Mouse (Mus musculus): ENCODE results near the gene Srd5a2.
"Not testable (repeated sequence)": the region's sequence is repeated elsewhere in the genome, so short reads cannot be mapped to it uniquely, and the experiment has no call there.

The Srd5a2 gene

DNA sequence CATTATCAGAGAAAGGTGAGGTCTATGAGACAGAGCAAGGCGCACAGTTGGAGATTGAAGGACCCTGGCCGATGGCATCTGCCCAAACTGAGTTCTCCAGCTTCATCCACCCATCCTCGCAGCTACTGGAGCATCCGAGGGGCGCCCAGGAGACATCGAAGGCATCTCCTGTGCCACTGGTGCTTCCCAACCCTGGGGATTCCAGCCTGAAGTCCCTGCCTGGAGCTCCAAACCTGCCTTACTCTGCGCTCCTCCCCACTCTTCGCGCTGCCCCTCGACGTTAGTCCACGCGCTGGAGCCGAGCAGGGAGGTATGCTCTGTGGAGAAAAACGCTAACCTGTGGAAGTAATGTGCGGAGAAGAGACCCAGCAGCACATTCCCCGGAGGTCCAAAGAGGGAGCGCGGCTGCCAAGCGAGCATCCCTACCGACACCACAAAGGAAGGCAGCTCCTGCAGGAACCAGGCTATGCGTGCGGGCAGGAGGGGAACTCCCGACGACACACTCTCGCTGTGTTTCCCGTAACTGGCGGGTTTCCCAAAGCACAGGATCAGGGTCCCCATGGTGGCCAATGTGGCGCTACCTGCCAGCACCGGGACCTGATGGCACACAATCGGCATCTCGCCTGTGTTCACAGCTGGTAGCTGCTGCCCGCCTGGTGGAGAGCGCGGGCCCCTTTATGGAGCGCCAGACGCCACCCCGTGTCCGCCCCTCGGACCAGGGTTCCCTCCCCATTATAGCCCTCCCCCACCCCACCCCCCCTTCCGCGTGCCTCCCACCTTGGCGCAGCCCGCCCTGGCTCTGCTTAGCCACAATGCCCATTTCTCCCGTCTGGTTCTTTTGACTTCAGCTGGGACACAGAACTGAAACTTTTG lies at the start of gene Srd5a2:
Gene Srd5a2, minus strand, starts transcription at position 707 of the 873 bp plus-strand sequence.
- DNase-seq (ENCODE audit: low read depth, low spot score): no peak

DNA sequence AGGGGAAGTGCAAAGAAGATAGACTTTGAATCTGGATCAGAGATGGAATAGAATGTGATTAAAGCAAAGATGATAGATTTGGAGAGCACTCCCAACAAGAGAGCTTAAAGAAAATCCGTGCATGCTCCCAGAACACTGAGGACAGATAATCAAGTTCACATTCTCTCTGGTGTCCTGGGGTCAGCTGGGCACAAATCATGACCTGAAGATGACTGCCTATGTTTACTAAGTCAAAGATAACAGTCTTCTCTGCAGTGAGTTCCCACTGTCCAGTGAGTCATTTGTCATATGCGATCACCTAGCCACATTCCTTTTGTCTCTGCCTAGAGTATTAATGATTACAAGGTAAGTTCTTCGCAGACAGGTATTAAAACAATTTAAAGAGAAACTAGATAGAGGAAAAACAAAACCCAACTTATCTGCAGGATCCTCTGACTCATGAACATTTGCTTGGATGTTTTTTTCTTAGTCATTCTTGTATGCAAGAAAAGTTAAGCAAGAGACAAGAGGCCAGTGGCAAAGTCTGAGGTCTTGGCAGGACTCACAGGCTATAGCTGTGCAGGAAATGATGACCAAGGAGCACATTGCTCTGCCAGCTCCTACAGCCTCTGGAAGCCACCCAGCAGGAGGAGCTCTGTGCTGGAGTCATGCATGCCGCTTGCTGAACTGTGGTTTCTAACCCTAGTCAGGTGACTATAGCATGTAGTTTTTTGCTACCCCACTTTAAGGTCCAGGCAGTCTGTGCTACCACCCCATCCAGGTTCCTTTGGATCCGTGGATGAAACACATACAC lies 41.4 kb upstream of the Srd5a2 start:
- DNase-seq (ENCODE audit: low read depth, low spot score): peak; percentile 1

DNA sequence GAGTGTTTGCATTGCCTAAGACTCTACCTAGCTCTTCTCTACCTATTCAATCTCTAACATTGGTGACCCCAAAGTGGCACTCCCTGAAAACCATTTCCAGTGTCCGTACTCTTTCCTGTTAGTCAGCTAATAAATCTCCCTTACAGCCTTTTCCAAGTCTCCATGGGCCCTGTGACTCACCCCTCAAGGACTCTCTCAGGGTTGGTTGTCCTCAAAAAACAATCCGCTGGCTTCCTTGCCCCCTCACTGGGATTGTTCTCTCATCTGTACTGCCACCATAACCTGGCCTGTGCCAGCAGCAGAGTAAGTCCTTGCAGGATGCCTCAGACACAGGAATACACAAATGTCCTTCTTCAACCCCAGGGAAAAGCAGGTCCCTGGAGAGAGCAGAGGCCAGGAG lies 40.3 kb upstream of the Srd5a2 start:
- DNase-seq (ENCODE audit: low read depth, low spot score): no peak

DNA sequence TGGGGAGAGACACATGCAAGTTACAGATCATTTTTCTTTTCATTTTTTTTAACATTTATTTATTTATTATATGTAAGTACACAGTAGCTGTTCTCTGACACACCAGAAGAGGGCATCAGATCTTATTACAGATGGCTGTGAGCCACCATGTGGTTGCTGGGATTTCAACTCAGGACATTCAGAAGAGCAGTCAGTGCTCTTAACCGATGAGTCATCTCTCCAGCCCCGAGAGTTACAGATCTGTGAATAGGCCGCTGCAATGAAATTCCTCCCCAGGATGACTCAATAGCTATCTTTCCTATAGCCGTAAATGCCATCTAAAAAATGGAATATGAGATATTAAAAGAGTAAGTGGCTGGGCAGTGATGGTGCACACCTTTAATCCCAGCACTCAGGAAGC lies 35.7 kb upstream of the Srd5a2 start:
- peak; percentile 61 for DNase-seq (ENCODE audit: low read depth, low spot score)

DNA sequence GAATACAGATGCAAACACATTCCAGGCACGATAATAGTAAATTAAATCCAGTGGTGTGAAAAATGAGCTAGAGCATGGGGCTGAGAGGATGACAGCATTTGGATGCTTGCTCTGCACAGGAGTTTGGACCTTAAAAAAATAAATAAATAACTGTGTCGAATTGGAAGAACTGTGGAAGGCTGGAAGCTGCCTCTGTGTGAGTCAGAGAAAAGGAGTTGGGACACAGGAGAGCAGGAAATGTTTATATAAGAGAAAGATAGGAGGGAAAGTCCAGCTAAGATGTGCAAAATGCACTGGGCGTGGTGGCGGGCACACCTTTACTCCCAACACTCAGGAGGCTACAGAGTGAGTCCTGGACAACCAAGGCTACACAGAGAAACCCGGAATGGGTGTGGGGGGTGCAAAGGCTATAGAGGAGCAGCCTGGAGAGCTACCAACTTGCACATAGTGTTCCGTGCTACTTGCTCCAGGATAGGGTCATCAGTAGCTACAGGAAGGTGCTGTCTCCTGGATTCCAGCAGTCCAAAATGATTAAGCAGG lies 32.4 kb upstream of the Srd5a2 start:
- no peak for DNase-seq (ENCODE audit: low read depth, low spot score)

DNA sequence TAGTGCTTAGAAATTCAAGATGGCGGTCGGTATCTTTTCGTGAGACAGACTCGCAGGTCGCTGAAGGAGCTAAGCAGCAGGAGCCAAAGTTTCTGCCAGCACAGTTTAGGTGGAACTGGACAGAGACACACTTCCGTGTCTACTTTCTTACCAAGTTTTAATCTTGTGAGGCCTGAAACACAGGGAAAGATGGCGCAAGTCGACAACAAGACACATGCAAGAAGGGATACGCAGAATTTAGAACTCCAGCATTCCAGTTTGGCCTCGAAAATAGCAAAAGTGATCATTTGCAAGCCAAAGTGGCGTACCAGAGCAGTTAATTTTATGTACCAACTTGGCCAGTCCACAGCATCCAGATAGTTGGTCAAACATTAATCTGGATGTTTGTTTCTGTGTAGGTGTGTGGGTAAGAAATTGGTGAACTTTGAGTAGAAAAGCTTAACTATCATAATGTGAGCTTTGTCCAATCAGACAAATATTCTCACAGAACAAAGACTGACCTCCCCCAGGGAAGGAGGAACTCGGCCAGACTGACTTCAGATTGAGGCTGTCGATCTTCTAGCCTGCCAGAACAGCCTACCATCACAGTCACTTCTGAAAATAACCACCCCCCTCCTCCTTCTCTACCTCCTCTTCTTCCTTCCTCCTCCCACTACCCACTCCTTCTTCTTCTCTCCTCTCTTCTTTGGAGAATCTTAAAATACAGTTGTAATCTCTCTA lies 31.2 kb upstream of the Srd5a2 start:
- DNase-seq (ENCODE audit: low read depth, low spot score): no peak

DNA sequence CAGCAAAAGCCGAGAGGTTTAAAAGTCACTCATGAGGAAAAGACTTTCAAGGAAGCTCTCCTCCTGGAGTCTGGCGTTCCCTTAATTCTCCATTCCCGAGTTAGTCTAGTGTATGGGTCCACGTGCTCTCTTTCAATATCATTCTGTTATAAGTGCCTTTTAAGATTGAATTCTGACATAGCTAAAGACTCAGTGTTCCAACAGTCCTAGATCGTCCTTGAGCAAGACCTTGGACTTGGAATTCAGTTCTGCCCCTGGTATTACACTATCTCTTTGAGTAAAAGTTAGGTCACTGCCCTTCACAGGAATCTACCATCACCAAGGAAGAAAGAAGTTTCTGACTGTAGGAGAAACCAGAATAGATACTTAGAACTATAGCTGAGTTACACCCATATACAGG lies 25.4 kb upstream of the Srd5a2 start:
- DNase-seq (ENCODE audit: low read depth, low spot score): not testable (repeated sequence)

DNA sequence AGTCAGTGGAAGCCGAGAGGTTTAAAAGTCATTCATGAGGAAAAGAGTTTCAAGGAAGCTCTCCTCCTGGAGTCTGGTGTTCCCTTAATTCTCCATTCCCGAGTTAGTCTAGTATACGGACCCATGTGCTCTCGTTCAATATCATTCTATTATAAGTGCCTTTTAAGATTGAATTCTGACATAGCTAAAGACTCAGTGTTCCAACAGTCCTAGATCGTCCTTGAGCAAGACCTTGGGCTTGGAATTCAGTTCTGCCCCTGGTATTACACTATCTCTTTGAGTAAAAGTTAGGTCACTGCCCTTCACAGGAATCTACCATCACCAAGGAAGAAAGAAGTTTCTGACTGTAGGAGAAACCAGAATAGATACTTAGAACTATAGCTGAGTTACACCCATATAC lies 15.0 kb upstream of the Srd5a2 start:
- DNase-seq (ENCODE audit: low read depth, low spot score): not testable (repeated sequence)

DNA sequence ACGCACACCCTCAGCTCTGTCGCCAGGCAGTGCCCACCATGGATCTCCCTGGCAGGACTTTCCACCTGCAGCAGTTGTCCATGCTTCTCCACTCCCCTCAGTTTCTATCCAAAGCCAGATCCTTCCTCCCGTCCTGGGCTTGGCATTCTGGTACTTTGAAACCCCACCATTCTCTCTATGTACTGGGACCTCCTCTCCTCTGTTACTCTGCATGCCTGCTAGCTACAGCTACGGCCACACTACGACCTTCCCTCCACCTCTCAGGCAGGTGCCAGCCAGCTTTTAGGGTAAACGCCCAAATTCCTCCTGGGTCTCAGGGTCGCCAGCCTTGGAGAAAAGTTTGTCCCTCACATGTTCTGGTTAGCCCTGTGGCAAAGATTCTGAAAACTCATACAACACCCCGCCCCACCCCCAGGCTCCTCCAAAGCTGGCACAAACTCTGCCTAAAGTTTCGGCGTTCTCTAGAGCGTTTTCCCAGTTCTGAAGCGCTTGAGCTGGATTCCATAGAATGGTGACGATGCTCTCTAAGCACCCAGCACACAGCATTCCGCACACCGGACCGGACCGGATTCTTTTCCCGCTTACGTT lies 607 bp upstream of the Srd5a2 start:
- DNase-seq (ENCODE audit: low read depth, low spot score): no peak

DNA sequence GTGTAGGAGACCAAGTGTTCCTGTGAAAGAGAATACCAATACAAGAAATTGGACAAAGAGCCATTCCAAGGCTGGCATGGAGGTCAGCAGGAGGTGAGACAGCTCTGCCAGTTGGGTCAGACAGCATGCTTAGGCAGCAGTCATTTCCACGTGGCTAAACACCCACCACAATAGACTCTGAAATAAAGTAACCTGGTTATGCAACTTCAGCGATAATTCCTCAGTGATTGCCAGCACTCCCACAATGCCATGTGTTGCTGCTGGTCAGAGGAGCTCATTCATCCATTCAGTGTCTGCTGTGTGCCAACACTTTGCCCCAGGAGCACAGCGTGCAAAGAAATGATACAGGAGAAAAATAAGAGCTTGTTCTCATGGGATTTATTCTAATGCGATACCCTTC lies 4.0 kb downstream of the Srd5a2 start:
- peak; percentile 63 for DNase-seq (ENCODE audit: low read depth, low spot score)

DNA sequence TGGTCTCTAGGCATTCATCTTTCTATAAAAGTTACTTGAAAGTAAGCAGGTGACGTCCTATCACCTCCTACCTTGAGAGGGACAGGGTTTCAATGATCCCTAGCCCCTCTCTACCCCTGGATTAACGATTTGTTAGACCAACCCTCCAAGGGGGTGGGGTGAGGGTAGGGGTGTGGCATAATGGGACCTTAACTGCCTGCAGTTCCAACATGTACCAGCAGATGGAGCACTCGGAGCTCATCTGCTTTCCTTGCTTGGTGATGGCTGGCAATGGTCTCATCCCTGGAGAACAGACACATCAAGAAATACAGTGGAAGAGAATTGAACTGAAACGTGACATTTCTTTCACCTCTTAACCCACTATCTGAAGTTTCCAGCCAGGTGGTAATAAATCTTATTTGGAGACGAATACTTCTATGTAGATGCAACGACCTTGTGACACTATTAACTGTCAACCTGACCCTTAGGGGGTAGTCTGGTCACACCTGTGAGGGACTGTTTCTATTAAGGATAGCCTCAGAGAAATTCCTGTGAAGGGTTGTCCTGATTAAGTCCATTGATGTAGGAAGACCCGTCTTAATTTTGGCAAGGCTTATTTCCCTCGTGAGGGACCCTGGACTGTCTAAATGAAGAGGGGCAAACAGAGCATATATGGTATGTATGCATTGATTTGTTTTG lies 27.1 kb downstream of the Srd5a2 start:
- DNase-seq (ENCODE audit: low read depth, low spot score): peak; percentile 81

DNA sequence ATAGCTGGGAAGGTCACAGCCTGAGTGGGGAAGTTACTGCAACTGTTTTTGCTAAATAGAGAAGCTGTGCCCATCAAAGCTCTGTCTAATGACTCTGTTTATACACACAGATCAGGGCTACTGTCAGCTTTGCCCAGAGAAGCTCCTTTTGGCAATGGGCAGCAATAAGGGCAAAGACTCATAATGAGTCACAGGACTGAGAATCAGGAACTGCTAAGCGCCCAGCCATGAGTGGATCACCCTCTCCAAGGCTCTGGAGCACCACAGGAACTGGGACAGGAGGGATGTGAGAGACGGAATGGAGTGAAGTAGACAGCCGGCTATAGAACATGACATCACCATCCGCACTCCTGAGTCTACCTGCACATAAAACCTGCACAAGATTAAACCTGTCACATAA lies 29.4 kb downstream of the Srd5a2 start:
- no peak for DNase-seq (ENCODE audit: low read depth, low spot score)

DNA sequence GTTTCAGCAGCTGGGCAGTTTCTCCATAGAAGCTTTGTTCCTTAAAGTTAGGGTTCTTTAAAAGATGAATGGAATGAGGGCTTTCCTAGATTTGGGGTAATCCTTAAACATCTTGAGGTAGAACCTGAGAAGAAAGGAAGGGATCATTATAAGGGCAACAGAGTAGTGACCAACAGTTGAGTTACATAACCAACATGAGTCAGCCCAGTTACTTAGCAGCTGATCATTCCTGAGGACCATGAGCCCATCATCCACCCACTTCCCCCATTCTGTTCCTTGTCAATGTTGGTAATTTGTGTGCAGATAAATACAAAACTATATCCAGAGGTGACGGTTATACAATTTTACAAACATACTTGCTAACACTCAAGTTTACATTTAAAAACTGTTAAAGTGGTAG lies 30.1 kb downstream of the Srd5a2 start:
- no peak for DNase-seq (ENCODE audit: low read depth, low spot score)

DNA sequence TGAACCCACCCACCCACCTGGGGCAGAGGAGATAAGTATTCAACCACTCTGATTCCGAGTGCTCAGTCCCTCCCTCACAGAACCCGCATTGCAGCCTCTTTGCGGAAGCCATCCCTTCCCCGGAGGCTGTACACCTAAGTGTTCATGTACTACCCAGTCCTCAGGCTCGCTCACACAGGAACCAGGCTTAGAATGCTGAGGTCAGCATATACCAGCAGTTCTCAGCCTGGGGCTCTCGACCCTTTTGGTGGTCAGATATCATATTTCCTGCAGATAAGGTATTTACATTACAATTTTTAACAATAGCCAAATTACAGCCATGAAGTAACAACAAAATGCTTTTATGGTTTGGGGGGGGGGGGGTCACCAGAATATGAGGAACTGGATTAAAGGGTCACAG lies 32.6 kb downstream of the Srd5a2 start:
- no peak for DNase-seq (ENCODE audit: low read depth, low spot score)

DNA sequence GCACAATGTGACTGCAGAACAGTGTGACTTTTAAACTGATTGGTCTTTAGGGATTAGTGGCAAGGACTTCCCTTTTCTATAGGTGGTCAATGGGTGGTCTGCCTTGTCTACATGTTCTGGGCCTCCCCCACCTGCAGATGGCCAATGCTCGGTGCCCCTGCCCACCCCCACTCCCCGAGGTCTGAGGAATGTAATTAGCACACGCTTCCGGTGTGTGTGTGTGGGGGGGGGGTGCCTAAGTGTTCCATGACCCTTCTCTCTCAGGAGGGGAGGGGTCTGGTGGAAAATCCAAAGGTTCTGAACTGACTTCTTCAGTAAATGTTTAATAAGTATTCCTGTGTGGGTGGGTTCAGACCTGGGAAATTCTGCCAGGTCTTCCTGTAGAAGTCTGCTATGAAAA lies 39.0 kb downstream of the Srd5a2 start:
- DNase-seq (ENCODE audit: low read depth, low spot score): no peak

DNA sequence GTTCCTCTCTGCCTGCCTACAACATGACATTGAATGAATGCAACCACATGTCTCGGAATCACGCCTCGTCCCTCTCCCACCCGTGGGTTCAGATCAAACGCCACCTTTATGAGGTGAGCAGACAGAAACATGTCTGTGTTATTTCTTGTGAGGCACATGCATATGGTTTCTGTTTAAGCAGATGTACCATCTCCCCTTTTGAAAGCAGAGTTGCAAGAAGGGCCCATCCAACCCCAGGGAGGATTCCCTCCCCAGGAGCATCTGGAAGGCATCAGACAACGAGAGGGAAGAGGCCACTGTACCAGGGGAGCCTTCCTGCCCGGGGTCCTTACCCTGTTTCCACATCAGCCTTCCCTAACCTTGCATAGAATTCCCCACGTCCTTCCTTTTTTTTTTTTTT lies 40.7 kb downstream of the Srd5a2 start:
- DNase-seq (ENCODE audit: low read depth, low spot score): no peak

DNA sequence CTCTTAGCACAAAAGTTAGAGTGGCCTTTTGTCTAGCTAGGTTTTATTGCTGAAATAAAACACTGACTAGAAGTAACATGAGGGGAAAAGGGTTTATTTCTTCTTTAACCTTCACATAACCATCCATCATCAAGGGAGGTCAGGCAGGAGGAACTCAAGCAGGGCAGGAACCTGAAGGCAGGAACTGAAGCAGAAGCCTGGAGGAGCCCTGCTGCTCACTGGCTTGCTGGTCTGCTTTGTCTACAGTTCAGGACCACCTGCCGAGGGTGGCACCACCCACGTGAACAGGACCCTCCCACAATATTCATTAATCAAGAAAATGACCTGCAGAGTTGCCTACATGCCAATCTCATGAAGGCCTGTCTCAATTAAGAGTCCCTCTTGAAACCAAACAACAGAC lies 45.3 kb downstream of the Srd5a2 start:
- DNase-seq (ENCODE audit: low read depth, low spot score): no peak

DNA sequence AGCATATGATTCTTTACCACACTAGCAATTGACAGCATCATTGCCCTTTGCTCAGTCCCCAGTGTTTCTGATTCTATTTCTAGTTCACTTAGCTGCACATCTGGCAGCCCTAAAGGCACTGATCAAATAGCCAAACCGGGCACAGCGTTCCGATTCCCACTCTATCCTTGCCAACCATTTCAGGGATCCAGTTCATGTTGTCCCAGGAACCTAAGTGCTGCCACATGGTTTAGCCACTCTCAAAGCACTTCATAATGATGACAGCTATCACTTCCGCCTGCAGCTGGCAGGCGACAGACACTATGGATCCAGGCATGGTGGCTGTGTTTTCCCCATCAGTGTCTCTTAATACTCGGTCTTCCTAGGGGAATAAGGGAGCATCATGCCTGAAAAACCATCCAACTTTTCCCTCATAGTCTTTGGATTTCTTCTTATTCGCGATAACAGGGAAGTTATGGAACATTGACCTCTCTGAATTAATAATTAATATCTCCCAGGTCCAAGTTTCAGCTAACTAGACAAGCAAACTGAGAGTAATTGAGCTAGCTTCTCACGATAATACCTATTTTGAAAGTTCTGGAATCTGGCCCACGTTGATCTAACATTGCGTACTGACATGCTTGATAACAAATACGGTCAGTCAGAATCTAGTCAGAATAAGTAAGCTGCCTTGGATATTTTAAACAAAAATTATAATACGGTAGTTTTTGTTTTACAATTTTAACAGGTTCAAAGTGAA lies 51.6 kb downstream of the Srd5a2 start:
- no peak for DNase-seq (ENCODE audit: low read depth, low spot score)

DNA sequence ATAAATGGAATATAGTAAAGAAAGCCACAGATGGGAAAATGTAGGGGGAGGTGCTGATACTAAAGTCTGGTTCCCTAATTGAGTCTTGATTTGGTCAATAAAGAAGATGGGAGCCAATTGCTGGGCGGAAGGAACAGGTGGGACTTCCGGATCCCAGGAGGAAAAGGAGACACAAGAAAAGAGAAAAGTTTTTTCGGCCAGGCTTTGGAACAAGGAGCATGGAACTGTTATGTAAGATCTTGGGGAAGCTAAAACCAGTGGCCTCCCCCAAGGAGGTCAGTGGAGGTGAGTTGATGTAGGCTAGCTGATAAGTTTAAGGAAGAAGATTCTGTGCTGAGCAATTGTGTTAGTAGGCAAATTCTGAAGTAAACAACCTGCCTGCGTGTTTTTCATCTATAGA lies 56.5 kb downstream of the Srd5a2 start:
- DNase-seq (ENCODE audit: low read depth, low spot score): no peak

DNA sequence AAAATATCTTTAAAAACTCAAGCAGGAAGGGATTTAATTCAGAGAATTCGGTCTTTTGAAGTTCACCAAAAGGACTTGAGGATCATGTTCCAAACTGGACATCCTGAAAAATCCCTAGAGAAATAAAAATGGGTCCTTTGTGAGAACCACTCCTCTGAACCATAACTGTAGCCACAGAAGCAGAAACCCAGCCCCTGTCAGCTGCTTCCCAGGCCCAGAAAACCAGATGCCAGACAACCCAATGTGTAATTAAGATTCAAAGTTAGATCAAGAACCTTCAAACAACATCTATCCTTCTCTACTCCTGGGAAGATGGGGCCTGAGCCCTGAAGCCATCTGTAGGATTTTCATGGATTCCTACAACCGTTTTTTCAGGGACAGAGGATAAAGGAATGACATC lies 61.1 kb downstream of the Srd5a2 start:
- DNase-seq (ENCODE audit: low read depth, low spot score): no peak

Measured in brain, adult 2 months (tissue).